Mouse (Mus musculus) layer of hippocampus, adult 9-11 months (tissue): ENCODE measurements around the gene Zkscan6.

Source experiments
- DNase-seq: peaks from one replicate; pipeline ENCODE4 v3.0.0; 2022

The Zkscan6 gene

GRCm38 (mm10) chr11:65806909-65807504 is at the start of gene Zkscan6:
Gene Zkscan6, plus strand, starts transcription at chr11:65807175.
- DNase-seq: peak; percentile 91

DNA sequence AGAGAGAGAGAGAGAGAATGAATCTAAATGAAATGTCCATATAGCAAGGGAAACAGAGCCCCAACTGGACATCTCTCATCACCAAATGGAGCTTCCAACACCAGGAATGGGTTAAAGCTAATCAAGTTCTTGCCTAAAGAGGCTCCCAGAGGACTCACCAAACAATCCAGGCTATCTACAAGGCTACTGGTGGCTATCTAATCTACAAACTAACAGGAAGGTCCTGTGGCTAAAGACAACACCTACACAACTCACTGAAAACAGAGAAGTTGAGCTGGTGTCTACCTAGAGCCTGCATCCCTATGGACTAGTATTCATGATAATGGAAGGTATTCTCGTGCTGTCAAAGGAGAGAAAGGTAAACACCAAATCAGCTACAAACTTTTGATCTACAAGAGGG is 47.6 kb upstream of the Zkscan6 start:
- no peak for DNase-seq

GRCm38 (mm10) chr11:65760912-65761311 is 46.1 kb upstream of the Zkscan6 start:
- no peak for DNase-seq

GRCm38 (mm10) chr11:65768445-65768844 is 38.5 kb upstream of the Zkscan6 start:
- DNase-seq: no peak

GRCm38 (mm10) chr11:65769990-65770389 is 37.0 kb upstream of the Zkscan6 start:
- no peak for DNase-seq

- no peak for DNase-seq
These were observed 35.4 kb upstream of the Zkscan6 start for GRCm38 (mm10) chr11:65771546-65771945.

DNA sequence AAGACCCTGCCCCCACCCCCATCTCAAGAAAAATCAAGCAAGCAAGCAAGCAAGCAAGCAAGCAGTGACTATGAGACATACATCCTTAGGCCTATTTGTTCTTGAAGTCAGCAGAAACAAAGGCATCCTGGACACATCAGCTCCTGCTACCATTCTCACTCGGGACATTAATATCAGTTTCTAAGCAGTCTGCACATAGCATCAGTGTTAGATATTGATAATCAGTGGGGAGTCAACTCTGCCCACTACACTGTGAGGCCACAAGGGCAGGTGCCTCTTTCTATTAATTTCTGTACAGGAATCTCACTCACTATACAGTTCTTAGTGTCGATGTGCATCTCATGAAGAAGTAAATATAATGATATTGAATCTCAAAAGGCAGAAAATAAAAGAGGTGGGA is 33.4 kb upstream of the Zkscan6 start:
- no peak for DNase-seq

DNA sequence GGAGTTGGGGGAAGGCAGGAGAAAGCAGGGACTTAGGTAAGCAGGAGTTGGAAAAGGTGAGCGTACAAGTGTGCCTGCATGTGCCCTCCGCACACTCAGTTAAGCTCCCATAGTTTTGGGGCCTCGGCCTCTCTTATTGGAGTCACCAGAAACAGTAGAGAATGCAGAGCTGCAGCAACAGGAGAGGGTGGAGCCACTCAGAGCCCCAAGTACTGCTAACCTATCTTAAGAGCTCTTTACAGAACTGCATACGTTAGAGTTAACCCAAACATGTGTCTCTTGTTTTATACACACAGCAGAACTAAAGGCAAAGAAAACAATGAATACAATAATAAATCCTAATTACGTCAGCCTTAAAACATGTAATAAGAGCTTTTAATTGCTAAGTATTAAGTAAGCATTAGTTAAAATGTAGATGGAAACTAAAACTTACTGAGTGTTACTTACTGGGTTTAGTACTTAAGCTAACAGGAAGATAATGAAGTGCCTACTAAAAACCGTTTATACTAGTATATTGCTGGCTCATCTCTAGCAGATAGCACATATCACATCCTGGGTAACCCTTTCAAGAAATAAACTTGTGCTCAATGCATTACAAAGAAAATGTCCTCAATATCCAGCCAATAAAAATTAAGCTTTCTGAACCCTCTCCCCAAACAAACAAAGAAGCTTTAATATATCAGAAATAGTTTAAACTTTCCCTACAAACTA is 32.9 kb upstream of the Zkscan6 start:
- DNase-seq: no peak

DNA sequence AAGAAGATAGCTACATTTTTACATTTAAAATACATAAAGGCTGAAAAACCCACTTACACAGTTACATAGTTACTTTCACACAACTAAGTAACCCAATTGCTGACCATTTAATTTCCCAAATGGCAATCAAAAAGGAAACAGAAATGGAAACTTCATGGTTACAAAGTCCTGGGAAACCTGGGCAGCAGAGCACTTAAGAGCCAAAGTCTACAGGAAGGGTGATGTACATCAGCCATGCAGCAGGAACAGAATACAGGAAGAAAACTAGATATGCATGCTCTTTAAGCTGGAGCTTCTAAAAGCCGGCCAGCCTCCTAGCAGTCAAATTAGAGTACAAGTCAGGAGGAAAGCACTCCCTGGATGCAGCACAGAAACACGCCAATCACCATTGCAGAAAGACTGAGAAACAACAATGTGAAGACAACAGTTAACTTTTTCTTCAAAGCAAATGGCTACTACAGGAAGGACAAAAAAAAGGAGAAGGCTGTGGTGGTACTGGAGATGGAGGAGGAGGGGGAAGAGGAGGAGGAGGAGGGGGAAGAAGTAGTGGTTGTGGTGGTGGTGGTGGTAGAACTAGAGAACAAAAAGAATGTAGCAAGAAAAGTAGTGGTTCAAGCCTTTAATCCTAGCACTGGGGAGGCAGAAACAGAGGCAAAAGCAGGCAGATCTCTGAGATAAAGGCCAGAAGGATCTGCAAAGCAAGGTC is 29.9 kb upstream of the Zkscan6 start:
- DNase-seq: no peak

- DNase-seq: no peak
These were observed 29.2 kb upstream of the Zkscan6 start for GRCm38 (mm10) chr11:65777810-65778209.

DNA sequence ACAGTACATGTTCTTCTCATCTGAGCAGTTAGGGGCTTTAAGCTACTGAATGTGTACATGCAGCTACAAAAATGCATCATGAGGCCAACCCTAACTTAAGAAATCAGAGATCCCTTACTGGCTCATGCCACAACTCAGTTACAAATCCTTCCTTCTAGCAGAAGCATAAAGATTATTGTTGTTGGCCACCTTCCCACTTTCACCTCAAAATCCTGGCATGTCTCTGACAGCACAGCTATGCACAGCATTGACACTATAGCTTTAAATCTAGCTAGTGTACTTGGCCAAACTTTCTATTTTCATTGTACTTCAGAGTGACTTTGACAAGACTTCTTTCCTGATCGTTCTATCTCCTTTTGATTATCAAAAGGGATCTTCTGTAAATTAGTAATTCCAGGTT is 27.9 kb upstream of the Zkscan6 start:
- no peak for DNase-seq

DNA sequence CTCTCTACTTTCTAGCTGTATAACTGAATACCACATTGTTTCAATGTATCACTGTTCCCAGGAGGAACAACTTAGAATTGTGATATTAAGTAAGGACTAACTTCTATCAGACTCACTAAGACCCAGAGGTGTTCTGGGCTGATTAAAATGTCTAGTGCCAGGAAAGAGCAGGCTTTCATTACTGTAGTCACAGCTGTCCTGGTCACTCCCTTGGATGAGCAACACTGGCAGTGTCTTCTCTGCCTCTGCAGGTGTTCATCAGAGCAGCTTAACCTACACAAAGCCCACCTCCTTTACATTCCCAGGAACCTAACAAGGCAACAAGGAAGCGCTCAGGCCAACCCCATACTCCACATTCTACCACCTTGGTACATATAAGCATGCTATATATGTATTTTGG is 27.4 kb upstream of the Zkscan6 start:
- no peak for DNase-seq

GRCm38 (mm10) chr11:65781596-65781995 is 25.4 kb upstream of the Zkscan6 start:
- DNase-seq: no peak

GRCm38 (mm10) chr11:65786160-65786559 is 20.8 kb upstream of the Zkscan6 start:
- no peak for DNase-seq

- DNase-seq: no peak
These were observed 19.4 kb upstream of the Zkscan6 start for GRCm38 (mm10) chr11:65787421-65788151.

GRCm38 (mm10) chr11:65788154-65788553 is 18.8 kb upstream of the Zkscan6 start, which contains the start of gene Map2k4:
Gene Map2k4, minus strand, starts transcription at chr11:65788297.
- DNase-seq: peak; percentile 93

- DNase-seq: no peak
These were observed 12.4 kb upstream of the Zkscan6 start for GRCm38 (mm10) chr11:65794428-65795219.

DNA sequence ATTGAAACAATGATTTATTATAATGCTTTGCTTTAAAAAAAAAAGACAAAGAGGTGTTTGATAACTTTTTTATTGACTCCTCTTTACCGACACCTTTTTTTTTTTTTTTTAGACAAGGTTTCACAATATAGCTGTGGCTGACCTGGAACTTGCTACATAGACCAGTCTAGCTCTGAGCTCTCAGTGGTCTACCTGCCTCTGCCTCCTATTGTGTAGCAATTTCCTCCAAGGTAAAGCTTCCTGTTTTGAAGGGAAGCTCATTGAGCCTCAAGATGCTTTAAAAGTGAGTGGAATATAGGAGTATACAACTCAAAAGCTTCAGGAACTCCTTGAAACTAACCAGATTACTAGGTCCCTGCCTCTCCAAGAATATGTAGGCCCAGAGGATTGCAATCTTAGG is 11.1 kb upstream of the Zkscan6 start:
- no peak for DNase-seq

GRCm38 (mm10) chr11:65801899-65802298 is 5.1 kb upstream of the Zkscan6 start:
- DNase-seq: peak; percentile 83

- peak; percentile 29 for DNase-seq
These were observed 562 bp upstream of the Zkscan6 start for GRCm38 (mm10) chr11:65806321-65806904.

- DNase-seq: no peak
These were observed 626 bp downstream of the Zkscan6 start for GRCm38 (mm10) chr11:65807601-65808000.

DNA sequence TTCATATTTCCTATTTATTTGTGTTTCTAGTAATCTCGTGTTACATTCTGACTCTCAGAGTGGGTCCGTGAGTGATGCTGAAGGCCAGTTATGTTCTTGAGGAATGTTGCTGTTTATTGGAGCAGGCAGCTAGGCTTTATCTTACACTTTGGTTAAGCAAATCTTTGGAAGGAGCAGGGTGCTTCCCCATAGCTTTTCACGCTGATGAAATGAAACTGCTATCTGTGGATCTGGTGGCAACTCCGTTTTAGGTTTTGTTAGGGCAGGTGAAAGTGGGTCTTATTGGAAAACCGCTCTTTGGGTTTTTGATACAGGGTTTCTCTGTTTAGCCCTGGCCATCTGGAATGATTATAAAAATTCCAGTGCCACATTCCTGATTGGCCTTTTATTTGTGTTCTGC is 5.1 kb downstream of the Zkscan6 start:
- DNase-seq: no peak
